Mouse (Mus musculus) embryonic facial prominence, embryonic 11.5 days (tissue): ENCODE measurements around the gene Cyth4. TPM values are rescaled to one million over a fixed set of nuclear protein-coding genes. Genes with fewer than 3 reads are reported as not detected.

Experiments used
- ATAC-seq: fragments of 200-750 bp; cut with Nextera tagmentation; replicated peaks from 2 replicates; pipeline ENCODE4 v1.8.0; 2017; ENCODE audit warnings: low read depth; ENCODE audit not compliant: insufficient number of reproducible peaks, low FRiP score, low TSS enrichment
- DNase-seq: peaks from one replicate; pipeline ENCODE4 v3.0.0-alpha.2; 2015; ENCODE audit warnings: low spot score
- H3K27ac ChIP-seq: fragments of 300-500 bp; sonication (generic); replicated peaks from 2 replicates; pipeline ENCODE4 v1.5.1; 2014; ENCODE audit warnings: mild to moderate bottlenecking, low read depth, low read length, control low read depth
- H3K27me3 ChIP-seq: fragments of 300-500 bp; sonication (generic); 2 replicates; pipeline ENCODE4 v1.6.1; 2014; ENCODE audit warnings: mild to moderate bottlenecking, low read length, moderate library complexity, mixed read lengths; ENCODE audit not compliant: control insufficient read depth, insufficient read depth
- H3K36me3 ChIP-seq: fragments of 300-500 bp; sonication (generic); replicated peaks from 2 replicates; pipeline ENCODE4 v1.6.1; 2014; ENCODE audit warnings: low read depth, mild to moderate bottlenecking, low read length, moderate library complexity, mixed read lengths; ENCODE audit not compliant: control insufficient read depth, insufficient read depth
- H3K4me1 ChIP-seq: fragments of 300-500 bp; sonication (generic); 2 replicates; pipeline ENCODE4 v1.6.1; 2014; ENCODE audit warnings: low read length, mixed read lengths; ENCODE audit not compliant: control insufficient read depth, insufficient read depth
- H3K4me2 ChIP-seq: fragments of 300-500 bp; sonication (generic); 2 replicates; pipeline ENCODE4 v1.6.1; 2014; ENCODE audit warnings: low read depth, mild to moderate bottlenecking, control low read depth, low read length, moderate library complexity
- H3K4me3 ChIP-seq: fragments of 300-500 bp; sonication (generic); 2 replicates; pipeline ENCODE4 v1.5.1; 2014; ENCODE audit warnings: low read depth, low read length, control low read depth
- H3K9ac ChIP-seq: fragments of 300-500 bp; sonication (generic); replicated peaks from 2 replicates; pipeline ENCODE4 v1.6.1; 2014; ENCODE audit warnings: mild to moderate bottlenecking, control low read depth, low read length
- H3K9me3 ChIP-seq: fragments of 300-500 bp; sonication (generic); replicated peaks from 2 replicates; pipeline ENCODE4 v1.6.1; 2016; ENCODE audit warnings: mild to moderate bottlenecking, low read length, inconsistent platforms, mixed read lengths; ENCODE audit not compliant: control insufficient read depth
- WGBS: fragments of 180-500 bp; shearing (Covaris S2); extraction: QIAGEN DNeasy Blood & Tissue Kit; methylation state at CpG from one replicate; pipeline ENCODE4 v1.1.7; 2014; 5-methylcytosine and 5-hydroxymethylcytosine counted together
- polyA plus RNA-seq: library from polyadenylated mRNA; unstranded; fragments of >200 nt; fragmentation: Nextera tagmentation; extraction: Ambion mirVana; gene quantifications from 2 replicates; pipeline ENCODE4 v1.2.1, GENCODE M21; 2014

The Cyth4 gene
- polyA plus RNA-seq, 1 experiment from 2014 or later, result 2.1 TPM

DNA sequence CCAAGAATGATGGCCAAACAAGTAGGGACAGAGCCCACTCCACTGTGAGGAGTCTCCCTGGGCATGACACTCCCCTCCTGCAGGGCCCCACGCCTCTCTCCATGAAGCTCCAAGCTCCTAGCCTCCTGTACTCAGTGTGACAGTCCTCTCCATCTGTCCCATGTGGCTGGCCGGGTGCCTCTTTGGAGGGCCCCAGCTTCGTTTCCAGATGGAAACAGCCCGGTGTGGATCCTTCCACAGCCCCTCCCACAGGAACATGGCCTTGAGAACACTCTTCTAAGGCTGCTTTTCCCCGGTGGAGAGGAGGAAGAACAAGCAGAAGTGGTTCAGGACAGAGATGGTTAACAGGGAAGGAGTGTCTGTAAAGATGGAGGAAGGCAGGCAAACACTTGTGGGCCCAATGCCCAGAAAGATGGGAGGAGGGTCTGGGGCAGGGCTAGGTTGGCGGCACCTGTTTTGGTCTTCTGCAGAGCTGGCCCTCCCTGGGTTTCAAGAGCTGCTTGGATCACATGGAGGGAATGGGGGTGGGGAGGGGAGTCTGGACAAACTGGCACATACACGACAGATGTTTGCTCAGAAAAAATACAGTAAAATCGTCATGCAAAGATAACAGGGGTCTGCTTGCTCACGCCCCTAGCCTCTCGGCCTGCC is 72.5 kb downstream of the Cyth4 start:
- Histone ChIP-seq H3K9me3 (no peaks in the 10 kb centered on the region), H3K4me2 (no peak overlapping the region), H3K27me3 (peaks cover 31% of the 10 kb centered on the region), H3K4me1 (no peaks in the 10 kb centered on the region), H3K4me3 (no peak overlapping the region), H3K9ac (no peak overlapping the region), H3K36me3 (no peaks in the 10 kb centered on the region), H3K27ac (no peak overlapping the region)
- WGBS, result 67% methylated on average over 10 of the region's 10 CpGs
- DNase-seq (no peak), ATAC-seq (no peak)

DNA sequence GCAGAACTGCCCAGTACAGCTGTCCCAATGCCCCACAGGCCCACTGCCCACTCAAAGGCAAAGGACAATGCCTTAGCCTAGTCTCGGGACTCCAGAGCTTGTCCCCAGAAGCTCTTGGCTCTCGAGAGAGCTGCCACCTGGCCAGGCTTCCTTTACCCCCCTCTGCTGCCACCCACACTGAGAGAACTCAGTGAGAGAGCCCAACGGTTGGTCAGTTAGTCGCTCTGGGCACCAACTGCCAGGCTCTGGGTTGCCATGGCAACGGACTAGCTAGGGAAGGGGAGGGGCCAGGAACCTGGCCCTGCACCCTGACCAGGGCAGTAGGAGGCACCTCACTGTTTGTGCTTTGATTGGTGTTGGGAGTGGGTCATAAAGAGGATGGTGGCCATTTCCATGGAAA is 73.5 kb downstream of the Cyth4 start:
- Histone ChIP-seq H3K4me3 (no peak overlapping the region), H3K27ac (no peak overlapping the region), H3K9me3 (no peaks in the 10 kb centered on the region), H3K4me1 (no peaks in the 10 kb centered on the region), H3K27me3 (peaks cover 31% of the 10 kb centered on the region), H3K36me3 (no peaks in the 10 kb centered on the region), H3K9ac (no peak overlapping the region), H3K4me2 (no peak overlapping the region)
- ATAC-seq, result no peak
- 39% methylated on average over 5 of the region's 5 CpGs for WGBS
- no peak for DNase-seq

Other genes with a start within 250 kb of the Cyth4 start
- not detected in 2 replicates for gene Tex33, start 201.1 kb upstream of the Cyth4 start, polyA plus RNA-seq
- gene Tst, start 191.1 kb upstream of the Cyth4 start, polyA plus RNA-seq, result 9.7 and 10.1 TPM in 2 replicates
- gene Mpst, start 190.6 kb upstream of the Cyth4 start, polyA plus RNA-seq, result 2.3 and 2.5 TPM in 2 replicates
- gene Kctd17, start 168.5 kb upstream of the Cyth4 start, polyA plus RNA-seq, result 36.0 and 47.5 TPM in 2 replicates
- gene Tmprss6, start 128.4 kb upstream of the Cyth4 start, polyA plus RNA-seq, result 0.21 and 0.49 TPM in 2 replicates
- 0.17 TPM in 1 of 2 replicates, not detected in the other for gene Il2rb, start 101.8 kb upstream of the Cyth4 start, polyA plus RNA-seq
- 15.2 and 18.8 TPM in 2 replicates for gene C1qtnf6, start 65.6 kb upstream of the Cyth4 start, polyA plus RNA-seq
- gene Sstr3, start 52.4 kb upstream of the Cyth4 start, polyA plus RNA-seq, result not detected in 2 replicates
- gene Rac2, start 24.3 kb upstream of the Cyth4 start, polyA plus RNA-seq, result 4.5 and 9.2 TPM in 2 replicates
- gene Elfn2, start 121.7 kb downstream of the Cyth4 start, polyA plus RNA-seq, result 0.28 TPM in 1 of 2 replicates, not detected in the other
- gene Mfng, start 176.4 kb downstream of the Cyth4 start, polyA plus RNA-seq, result 15.9 and 19.1 TPM in 2 replicates
- 1.8 and 2.6 TPM in 2 replicates for gene Card10, start 206.0 kb downstream of the Cyth4 start, polyA plus RNA-seq
- 10.9 and 11.3 TPM in 2 replicates for gene Cdc42ep1, start 245.6 kb downstream of the Cyth4 start, polyA plus RNA-seq